Mouse (Mus musculus) retina, embryonic 14.5 days (tissue): Measurements from ENCODE around the gene Brpf1.

Experiments
- DNase-seq: peaks from one replicate; pipeline ENCODE4 v3.0.0-alpha.2; 2015; ENCODE audit warnings: low spot score

The Brpf1 gene

GRCm38 (mm10) chr6:113306986-113307349, at the start of gene Brpf1:
Gene Brpf1 (plus strand): TSS chr6:113307137.
- DNase-seq, result no peak

DNA sequence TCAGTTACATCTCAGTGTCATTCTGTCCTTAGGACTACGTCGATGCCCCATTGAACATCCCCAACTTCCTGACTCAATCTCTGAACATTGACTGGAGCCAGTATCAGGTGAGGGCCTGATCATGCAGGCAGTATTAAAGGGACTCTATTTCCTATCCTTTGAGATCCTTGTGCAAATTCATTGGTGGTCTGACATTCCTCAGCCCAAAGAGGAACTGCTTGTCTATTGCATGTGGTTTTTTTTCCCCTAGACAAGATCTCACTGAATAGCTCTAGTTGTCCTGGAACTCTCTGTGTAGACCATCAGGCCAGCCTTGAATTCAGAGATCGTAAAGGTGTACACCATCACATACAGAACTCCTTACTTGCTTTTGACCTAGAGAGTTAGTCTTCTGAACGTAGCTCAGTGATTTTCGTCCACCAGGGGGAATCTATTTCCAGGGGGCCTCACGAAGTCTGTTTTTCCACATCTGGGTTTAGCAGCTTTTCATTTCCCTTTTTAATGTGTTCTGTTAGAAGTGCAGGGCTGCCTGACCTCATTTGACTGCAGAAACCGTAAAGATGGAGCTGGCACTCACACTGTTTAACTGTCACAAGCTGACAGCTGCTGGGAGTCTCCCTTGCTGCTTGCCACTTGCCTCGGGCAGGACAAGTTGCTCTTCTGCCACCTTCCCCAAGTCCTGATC, 45.6 kb upstream of the Brpf1 start:
- DNase-seq, result no peak

DNA sequence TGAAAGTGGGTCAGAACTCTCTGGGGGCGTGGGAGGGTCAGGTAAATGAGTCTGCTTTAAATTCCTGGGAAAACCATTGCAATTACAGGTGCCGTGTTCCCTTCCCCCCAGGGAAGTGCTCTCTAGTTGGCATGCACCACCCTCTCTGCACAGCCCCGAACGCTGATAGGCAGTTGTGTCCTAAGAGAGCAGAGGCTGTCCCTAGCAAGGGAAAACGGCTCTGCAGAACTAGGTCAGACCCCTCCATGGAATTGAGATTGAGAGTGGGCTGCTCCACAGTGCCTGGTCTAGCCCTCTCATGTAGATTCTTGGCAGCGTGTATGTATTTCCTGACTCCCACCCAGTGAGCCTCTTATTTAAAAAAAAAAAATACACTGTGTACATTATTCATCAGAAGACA, 43.4 kb upstream of the Brpf1 start:
- DNase-seq, result no peak

GRCm38 (mm10) chr6:113264429-113264828, 42.5 kb upstream of the Brpf1 start:
- DNase-seq, result no peak

- DNase-seq, result no peak
Observed at GRCm38 (mm10) chr6:113266996-113267655, 39.8 kb upstream of the Brpf1 start.

DNA sequence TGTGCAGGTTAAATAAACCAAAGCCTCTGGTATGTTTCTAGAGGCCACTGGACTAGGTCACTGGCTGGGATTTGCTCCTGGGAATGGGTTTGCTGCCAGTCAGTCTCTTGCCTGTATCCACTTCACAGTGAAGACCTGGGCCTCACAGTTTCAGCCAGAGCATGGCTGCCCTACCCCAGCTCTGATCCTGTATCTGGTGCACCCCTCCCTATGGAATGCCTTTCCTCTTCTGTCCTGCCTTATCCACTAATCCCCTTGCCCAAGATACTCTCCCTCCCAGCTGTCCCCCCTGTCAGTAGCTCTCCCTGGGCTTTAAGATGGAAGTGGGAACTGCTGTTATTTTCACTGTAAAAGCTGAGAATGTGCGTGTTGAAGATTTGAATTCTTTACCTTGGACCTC, 38.9 kb upstream of the Brpf1 start:
- DNase-seq, result no peak

DNA sequence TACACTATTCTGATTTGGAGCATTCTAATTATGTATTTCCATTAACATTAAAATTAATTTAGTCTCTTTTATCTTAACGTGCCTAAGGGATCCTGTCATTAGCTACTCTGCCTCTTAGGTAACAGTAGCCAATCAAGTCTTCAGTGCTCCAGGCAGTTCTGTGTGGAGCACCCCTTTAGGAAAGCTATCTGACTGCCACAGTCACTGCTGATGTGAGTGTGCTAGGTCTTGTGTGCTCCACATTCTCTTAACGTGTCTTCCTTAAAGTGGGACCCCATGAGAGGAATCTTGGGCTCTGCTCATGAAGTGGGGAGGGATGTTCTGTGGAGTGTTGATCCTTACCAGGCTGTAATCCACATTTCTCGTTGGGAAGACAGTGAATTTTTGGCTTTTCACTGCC, 34.6 kb upstream of the Brpf1 start:
- DNase-seq, result no peak

- no peak for DNase-seq
Observed at GRCm38 (mm10) chr6:113276846-113277245, 30.1 kb upstream of the Brpf1 start.

GRCm38 (mm10) chr6:113281676-113282075, 25.3 kb upstream of the Brpf1 start:
- DNase-seq, result peak; percentile 12

DNA sequence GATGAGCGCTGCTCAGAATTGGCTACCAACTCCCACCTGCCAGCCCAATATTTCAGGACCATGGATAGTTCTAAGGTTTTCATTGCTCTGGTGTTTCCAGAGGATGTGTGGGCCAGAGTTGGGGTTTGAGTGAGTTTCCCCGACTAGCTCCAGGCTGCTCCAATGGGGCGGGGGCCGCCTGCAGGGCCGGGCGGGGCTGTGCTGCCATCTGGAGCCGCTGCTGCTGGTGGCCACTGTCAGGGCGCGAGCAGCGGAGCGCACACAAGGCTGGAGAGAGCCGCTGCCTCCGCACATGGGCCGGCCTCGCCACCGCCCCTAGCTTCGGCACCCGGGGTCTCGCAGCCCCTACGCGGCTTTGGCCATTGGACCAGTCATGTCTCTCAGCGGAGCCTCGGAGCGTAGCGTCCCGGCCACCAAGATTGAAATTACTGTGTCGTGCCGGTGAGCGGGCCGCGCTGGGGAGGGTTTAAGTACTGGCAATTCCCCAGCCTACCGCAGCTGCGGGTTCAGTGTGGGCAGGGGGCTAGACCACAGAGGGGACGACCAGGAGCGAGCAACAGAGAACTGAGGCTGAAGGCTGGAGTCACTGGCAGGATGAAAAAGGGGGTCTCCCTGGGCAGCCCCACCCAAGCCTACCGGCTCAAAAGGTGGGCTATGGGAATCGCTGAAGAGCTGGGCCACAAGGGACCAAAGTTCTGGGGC, 24.7 kb upstream of the Brpf1 start, which contains the start of gene Cpne9:
Gene Cpne9 (plus strand): TSS at position 207 of the 702 bp plus-strand sequence.
- peak; percentile 75 for DNase-seq

DNA sequence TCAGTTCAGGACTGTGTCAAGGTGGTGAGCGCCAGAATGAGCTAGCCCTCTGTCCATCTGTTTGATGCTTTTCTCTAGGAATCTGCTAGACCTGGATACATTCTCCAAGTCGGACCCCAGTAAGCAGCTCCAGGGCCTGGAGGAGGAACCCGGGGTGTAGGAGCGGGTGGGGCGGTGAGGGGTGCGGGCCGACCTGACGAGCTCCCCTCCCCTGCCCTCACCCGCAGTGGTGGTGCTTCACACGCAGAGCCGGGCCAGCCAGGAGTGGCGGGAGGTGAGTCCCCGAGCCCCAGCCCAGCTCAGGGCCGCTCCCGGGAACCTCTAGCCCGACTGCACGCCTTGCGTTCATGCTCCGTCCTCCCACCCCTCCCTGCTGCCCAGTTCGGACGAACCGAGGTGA, 24.0 kb upstream of the Brpf1 start:
- peak; percentile 21 for DNase-seq

- DNase-seq, result no peak
Observed at GRCm38 (mm10) chr6:113283500-113283899, 23.4 kb upstream of the Brpf1 start.

DNA sequence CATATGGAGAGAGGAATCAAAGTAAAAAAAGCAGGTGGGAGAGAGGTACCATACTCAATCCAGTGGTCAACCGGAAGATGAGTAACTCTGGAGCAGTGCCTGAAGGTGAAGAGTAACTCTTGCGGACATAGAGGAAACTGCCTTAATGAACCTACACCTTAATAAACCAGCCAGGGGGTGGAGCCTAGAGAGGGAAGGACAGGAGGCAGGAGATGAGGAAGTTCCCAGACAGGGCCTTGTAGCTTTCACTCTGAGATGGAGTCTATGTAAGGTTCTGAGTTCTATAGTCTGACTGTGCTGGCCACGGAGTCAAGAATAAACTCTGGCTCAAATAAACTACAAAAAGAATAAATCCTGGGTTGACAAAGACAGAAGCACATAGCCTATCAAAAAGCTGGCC, 22.0 kb upstream of the Brpf1 start:
- no peak for DNase-seq

- no peak for DNase-seq
Observed at GRCm38 (mm10) chr6:113286316-113286715, 20.6 kb upstream of the Brpf1 start.

GRCm38 (mm10) chr6:113287236-113287635, 19.7 kb upstream of the Brpf1 start:
- no peak for DNase-seq

DNA sequence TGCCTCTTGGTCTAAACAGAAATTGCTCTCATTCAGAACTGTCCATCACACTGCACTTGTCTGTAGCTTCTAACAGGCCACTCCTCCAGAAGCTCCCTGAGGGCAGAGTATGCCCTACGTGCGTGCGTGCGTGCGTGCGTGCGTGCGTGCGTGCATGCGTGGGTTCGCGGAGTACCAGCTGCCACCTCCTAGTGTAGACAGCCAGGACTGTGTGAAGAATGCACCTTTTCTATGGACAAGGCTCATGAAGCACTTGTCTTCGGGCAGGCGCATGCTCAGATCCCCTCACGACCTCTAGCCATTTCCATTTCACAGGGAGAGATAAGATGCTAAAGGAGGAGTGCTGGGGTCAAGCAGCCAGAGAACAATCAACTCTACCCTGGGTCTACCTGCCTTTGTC, 17.6 kb upstream of the Brpf1 start:
- DNase-seq, result no peak

GRCm38 (mm10) chr6:113290346-113290745, 16.6 kb upstream of the Brpf1 start:
- no peak for DNase-seq

- no peak for DNase-seq
Observed at GRCm38 (mm10) chr6:113292938-113293337, 14.0 kb upstream of the Brpf1 start.

DNA sequence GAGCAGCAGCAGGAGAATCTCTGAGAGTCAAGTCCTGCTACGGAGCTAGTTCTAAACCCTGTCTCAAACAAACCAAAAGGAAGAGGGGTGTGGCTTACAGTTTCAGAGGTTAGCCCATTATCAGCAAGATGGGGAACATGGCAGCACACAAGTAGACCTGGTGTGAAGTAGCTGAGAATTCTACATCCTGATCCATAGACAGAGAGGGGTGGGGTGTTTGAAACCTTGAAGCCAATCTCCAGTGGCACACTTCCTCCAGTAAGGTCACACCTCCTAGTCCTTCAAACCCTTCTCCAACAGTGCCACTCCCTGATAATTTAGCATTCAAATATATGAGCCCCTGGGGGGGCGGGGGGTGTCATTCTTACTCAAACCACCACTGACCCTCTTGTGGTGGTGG, 10.9 kb upstream of the Brpf1 start:
- no peak for DNase-seq

- DNase-seq, result no peak
Observed at GRCm38 (mm10) chr6:113296639-113297038, 10.3 kb upstream of the Brpf1 start.

DNA sequence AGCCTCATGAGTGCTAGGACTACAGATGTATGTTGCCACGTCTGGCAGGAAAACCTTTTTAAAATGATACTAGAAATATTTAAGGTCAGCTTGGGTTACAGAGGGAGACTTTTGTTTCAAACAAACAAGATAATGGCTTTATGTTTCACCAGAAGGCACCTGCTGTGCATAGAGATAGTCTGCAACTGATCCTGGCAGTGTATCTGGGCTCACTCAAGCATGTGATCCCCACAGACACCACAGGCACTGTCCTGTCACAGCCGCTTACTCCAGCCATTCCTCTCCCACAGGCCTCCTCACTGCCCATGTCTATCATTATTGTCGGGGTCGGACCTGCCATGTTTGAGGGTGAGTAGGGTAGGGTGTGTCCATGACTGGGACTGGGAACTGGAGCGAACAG, 5.6 kb upstream of the Brpf1 start:
- no peak for DNase-seq

DNA sequence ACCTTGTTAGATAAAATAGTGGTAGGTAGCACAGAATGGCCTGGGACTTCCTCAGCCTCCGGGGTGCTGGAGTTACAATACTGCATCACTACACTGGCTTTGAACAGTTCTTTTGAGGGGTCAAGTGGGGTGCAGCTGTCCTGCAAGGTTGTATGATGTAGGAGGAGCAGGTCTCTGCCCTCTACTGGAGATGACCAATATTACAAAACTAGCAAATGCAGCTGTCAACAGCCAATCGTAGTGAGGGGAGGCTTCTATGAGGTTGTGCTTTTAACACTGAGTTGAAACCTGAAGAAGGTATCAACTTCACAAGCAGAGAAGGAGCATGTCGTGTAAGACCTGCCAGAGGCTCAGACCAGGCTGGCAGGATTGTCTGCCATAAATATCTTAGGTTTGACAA, 4.7 kb upstream of the Brpf1 start:
- DNase-seq, result peak; percentile 75

DNA sequence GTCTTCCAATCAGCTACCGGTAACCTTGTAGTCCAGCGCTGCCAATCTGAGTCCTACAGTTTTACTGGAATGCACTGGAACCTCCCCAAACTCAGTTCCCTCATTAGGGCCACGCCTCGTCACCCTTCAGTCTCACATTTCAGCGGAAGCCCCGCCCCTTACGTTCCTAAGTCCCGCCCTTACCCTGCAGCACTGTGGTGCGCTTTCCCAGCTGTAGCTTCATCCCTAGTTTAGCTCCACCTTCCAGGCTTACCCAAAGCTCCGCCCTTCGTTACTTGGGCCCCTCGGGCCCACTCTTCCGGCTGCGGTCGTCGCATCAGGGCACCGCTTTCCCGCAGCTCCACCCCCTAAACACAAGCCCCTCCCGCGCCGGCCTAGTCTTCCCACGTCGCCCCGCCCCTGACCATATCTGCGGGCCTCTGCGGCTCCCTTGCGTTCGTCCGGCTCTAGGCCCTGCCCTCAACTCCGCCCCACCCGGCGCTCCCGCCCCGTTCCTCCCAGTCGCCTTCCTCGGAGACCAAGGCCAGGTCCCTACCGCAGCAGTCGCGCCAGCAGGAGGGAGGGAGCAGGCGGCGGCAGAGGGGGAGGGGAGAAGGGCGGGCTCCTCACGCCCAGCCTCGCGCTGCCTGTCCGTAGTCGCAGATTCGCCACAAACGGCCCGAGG, 483 bp upstream of the Brpf1 start:
- DNase-seq, result peak; percentile 99
